Mouse (Mus musculus) embryonic facial prominence, embryonic 12.5 days (tissue): ENCODE data around the gene Gm20518. TPM values are rescaled to one million over a fixed set of nuclear protein-coding genes. Genes with fewer than 3 reads are reported as not detected.

ENCODE experiments used
- ATAC-seq: fragments of 200-750 bp; cut with Nextera tagmentation; 2 replicates; pipeline ENCODE4 v1.8.0; 2017; ENCODE audit not compliant: insufficient number of reproducible peaks, insufficient read depth, low FRiP score, low TSS enrichment
- H3K27ac ChIP-seq: fragments of 300-500 bp; sonication (generic); 2 replicates; pipeline ENCODE4 v1.5.1; 2016; ENCODE audit warnings: mild to moderate bottlenecking
- H3K27me3 ChIP-seq: fragments of 300-500 bp; sonication (generic); 2 replicates; pipeline ENCODE4 v1.6.1; 2016; ENCODE audit warnings: mild to moderate bottlenecking, moderate library complexity
- H3K36me3 ChIP-seq: fragments of 300-500 bp; sonication (generic); 2 replicates; pipeline ENCODE4 v1.6.1; 2016; ENCODE audit warnings: mild to moderate bottlenecking
- H3K4me1 ChIP-seq: fragments of 300-500 bp; sonication (generic); 2 replicates; pipeline ENCODE4 v1.6.1; 2016
- H3K4me2 ChIP-seq: fragments of 300-500 bp; sonication (generic); replicated peaks from 2 replicates; pipeline ENCODE4 v1.6.1; 2016; ENCODE audit warnings: mild to moderate bottlenecking, moderate library complexity
- H3K4me3 ChIP-seq: fragments of 300-500 bp; sonication (generic); 2 replicates; pipeline ENCODE4 v1.5.1; 2016; ENCODE audit warnings: mild to moderate bottlenecking
- H3K9ac ChIP-seq: fragments of 300-500 bp; sonication (generic); 2 replicates; pipeline ENCODE4 v1.6.1; 2016; ENCODE audit warnings: mild to moderate bottlenecking, moderate library complexity
- H3K9me3 ChIP-seq: fragments of 300-500 bp; sonication (generic); 2 replicates; pipeline ENCODE4 v1.6.1; 2016; ENCODE audit warnings: mild to moderate bottlenecking, moderate library complexity
- WGBS: fragments of 180-500 bp; shearing (Covaris S2); methylation state at CpG from one replicate; pipeline ENCODE4 v1.1.7; 2016; 5-methylcytosine and 5-hydroxymethylcytosine counted together
- polyA plus RNA-seq: library from polyadenylated mRNA; unstranded; fragments of >200 nt; fragmentation: Nextera tagmentation; extraction: Ambion mirVana; gene quantifications from 2 replicates; pipeline ENCODE4 v1.2.1, GENCODE M21; 2016

The Gm20518 gene
- polyA plus RNA-seq, 1 experiment from 2014 or later: 0.19 TPM

DNA sequence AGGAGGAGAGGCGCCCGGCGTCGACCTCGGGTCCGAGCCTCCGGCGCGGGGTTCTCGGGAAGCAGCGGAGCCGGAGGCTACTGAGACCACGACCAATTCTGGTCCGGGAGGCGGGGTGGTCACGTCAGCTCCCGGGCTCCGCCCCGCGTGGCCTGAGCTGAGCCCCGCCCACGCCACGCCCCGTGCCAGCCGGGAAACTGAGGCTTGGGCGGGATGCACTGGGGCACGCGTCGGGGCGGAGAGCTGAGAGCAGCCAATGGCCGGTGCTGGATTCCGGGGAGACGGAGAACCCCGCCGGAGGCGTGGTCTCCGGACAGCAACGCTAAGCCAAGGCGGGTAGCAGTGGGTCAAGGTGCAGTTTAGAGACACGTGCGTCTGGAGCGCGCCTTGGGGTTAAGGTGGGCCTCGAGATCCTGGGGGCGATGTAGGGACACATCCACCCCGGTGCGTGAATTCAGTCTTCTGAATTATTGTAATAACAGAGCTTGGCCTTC is 36.7 kb upstream of the Gm20518 start, which contains the start of gene Slc25a1:
TSS of gene Slc25a1 (minus strand) at position 133 of the 494 bp plus-strand sequence.
- Histone ChIP-seq H3K9me3 (no peaks in the 10 kb centered on the region), H3K27ac (peak within 1 kb of the TSS; percentile 36), H3K36me3 (peaks cover 13% of the 10 kb centered on the region; the same call in 1 of the 2 replicates), H3K4me1 (peaks cover 9% of the 10 kb centered on the region; the same call in 1 of the 2 replicates), H3K9ac (peak within 1 kb of the TSS; percentile 81), H3K27me3 (no peaks in the 10 kb centered on the region), H3K4me2 (peak within 1 kb of the TSS; percentile 92), H3K4me3 (peak within 1 kb of the TSS; percentile 67)
- under 1% methylated on average over 41 of the region's 47 CpGs for WGBS
- ATAC-seq: peak; percentile 62

DNA sequence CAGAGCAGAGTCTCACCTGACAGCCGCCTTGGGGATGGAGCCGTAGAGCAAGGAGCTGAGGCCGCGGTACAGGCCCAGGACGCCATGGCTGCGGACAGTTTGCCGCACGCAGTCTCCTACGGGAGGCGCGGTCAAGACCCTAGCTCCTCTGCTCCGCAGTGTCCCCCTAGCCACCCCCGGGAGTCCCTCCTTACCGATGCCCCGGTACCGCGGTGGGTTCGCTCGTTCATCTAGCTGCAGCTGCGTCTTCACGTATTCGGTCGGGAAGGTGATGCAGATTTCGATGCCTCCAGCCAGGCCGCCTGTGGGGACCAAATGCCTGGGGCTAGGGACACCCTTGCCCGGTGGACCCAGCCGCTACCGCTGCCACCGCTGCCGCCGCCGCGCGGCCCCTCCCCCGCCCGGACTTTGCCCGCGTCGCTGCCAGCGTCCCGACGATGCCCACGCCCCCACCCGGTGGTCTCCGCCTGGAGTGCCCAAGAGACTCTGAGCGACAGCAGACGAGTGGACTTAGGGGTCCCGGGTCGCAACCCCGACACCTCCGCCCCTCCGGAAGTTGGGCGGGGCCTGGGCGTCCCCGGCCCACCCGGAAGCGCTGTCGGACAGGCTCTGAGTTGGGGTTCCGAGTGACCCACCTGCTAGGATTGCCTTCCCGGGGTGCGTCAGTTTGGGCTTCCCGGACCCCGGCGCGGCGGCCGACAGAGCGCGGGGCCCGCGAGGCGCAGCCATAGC is 36.0 kb upstream of the Gm20518 start:
- peak overlapping the region; percentile 92 for H3K4me2 ChIP-seq
- peak overlapping the region; percentile 67 for H3K4me3 ChIP-seq
- ATAC-seq: peak; percentile 48; the same call in 1 of the 2 replicates
- peaks cover 13% of the 10 kb centered on the region; the same call in 1 of the 2 replicates for H3K36me3 ChIP-seq
- H3K27me3 ChIP-seq: no peaks in the 10 kb centered on the region
- H3K9ac ChIP-seq: peak overlapping the region; percentile 81
- H3K27ac ChIP-seq: peak overlapping the region; percentile 36
- under 1% methylated on average over 72 of the region's 72 CpGs for WGBS
- peaks cover 12% of the 10 kb centered on the region for H3K4me1 ChIP-seq
- H3K9me3 ChIP-seq: no peaks in the 10 kb centered on the region

DNA sequence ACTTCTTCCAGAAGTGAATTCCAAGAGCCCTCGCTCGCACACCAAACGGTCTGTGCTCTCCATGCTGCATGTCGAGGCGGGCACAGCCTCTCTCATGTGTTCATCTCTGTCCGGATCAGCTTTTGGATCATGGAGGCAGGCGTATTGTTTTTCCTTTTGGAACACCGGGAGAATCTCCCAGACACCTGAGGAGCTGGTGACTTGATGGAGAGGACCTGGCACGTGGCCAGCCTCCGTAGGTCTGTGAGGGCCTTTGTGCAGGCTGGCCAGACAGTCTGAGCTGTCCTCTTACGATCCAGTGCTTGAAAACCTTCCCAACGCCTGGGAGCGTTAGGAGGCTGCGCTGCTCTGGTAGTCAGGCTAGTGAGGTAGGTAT is 30.7 kb upstream of the Gm20518 start:
- peak overlapping the region; percentile 65 for H3K27ac ChIP-seq
- WGBS: 2% methylated on average over 14 of the region's 14 CpGs
- H3K27me3 ChIP-seq: peaks cover 24% of the 10 kb centered on the region
- peak overlapping the region; percentile 91 for H3K9ac ChIP-seq
- H3K4me2 ChIP-seq: peak overlapping the region; percentile 95
- H3K9me3 ChIP-seq: no peaks in the 10 kb centered on the region
- no peak; the same call in 1 of the 2 replicates for ATAC-seq
- peaks cover 13% of the 10 kb centered on the region; the same call in 1 of the 2 replicates for H3K36me3 ChIP-seq
- H3K4me1 ChIP-seq: peaks cover 20% of the 10 kb centered on the region
- peak overlapping the region; percentile 58 for H3K4me3 ChIP-seq

DNA sequence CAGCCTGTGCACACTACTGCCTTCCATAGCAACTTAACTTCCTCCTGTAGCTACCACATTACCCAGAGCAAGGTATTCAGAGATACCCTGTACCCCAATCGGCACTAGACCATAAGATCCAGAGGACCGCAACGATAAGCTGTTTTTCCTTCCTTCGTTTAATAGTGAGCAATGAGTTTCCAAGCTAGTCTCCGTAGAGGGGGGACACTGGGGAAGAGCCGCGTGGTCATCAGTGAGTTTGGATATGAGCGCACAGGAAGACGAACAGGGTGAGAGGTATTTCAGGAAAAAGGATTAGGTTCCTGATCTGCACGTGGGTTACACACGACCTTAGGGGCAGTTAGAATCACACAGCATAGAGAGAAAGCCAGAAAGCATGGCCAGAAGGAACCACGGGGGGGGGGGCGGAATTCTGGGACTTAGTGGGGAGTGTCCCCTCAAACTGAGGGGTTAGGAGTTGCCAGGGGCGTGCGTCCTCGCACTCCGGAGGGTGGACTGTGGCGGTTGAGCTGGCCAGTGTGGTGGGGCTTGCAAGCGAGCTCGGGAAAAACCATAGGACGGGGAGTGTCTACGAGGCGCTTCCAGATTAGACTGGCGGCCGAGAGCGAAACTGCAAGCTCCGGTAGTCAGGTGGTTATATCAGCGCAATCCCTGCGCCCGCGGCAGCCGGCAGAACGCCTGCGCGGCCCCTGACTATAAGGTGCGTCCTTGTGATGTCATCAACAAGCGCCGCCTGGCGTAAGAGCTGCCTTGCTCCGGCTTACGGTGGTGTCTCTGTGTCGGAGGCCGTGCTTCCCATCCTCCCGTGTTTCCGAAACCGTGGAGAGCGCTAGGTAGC is 30.1 kb upstream of the Gm20518 start:
- WGBS: 2% methylated on average over 47 of the region's 47 CpGs
- ATAC-seq: peak; percentile 92
- peaks cover 14% of the 10 kb centered on the region for H3K4me1 ChIP-seq
- peaks cover 30% of the 10 kb centered on the region for H3K27me3 ChIP-seq
- H3K4me2 ChIP-seq: peak overlapping the region; percentile 95
- no peaks in the 10 kb centered on the region for H3K9me3 ChIP-seq
- H3K27ac ChIP-seq: peak overlapping the region; percentile 80
- H3K4me3 ChIP-seq: peak overlapping the region; percentile 58
- peaks cover 13% of the 10 kb centered on the region; the same call in 1 of the 2 replicates for H3K36me3 ChIP-seq
- peak overlapping the region; percentile 91 for H3K9ac ChIP-seq

DNA sequence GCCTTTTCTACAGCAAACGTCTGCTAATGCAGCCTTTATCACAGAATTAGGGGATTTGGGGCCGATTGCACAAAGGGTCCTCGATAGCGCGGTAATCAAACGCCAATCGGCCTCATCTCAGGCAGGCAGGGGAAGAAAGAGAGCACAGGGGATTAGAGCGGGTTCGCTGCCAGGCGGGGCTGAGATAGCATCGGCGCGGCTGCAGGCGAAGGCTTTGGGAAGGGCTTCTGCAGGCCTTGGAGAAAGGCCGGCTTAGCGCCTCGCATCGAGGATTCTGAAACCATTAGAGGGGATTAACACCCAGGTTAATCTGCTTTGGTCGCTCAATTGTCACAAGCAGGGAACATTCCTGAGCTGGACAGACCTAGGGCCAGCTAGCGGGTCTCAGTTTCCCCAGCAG is 29.1 kb upstream of the Gm20518 start:
- no peak overlapping the region for H3K27ac ChIP-seq
- ATAC-seq: no peak
- peak overlapping the region; percentile 95 for H3K4me2 ChIP-seq
- peaks cover 7% of the 10 kb centered on the region; the same call in 1 of the 2 replicates for H3K36me3 ChIP-seq
- 10% methylated on average over 20 of the region's 20 CpGs for WGBS
- H3K27me3 ChIP-seq: peaks cover 40% of the 10 kb centered on the region
- no peak overlapping the region for H3K4me3 ChIP-seq
- no peaks in the 10 kb centered on the region for H3K9me3 ChIP-seq
- peaks cover 13% of the 10 kb centered on the region for H3K4me1 ChIP-seq
- H3K9ac ChIP-seq: peak overlapping the region; percentile 91; the same call in 1 of the 2 replicates

DNA sequence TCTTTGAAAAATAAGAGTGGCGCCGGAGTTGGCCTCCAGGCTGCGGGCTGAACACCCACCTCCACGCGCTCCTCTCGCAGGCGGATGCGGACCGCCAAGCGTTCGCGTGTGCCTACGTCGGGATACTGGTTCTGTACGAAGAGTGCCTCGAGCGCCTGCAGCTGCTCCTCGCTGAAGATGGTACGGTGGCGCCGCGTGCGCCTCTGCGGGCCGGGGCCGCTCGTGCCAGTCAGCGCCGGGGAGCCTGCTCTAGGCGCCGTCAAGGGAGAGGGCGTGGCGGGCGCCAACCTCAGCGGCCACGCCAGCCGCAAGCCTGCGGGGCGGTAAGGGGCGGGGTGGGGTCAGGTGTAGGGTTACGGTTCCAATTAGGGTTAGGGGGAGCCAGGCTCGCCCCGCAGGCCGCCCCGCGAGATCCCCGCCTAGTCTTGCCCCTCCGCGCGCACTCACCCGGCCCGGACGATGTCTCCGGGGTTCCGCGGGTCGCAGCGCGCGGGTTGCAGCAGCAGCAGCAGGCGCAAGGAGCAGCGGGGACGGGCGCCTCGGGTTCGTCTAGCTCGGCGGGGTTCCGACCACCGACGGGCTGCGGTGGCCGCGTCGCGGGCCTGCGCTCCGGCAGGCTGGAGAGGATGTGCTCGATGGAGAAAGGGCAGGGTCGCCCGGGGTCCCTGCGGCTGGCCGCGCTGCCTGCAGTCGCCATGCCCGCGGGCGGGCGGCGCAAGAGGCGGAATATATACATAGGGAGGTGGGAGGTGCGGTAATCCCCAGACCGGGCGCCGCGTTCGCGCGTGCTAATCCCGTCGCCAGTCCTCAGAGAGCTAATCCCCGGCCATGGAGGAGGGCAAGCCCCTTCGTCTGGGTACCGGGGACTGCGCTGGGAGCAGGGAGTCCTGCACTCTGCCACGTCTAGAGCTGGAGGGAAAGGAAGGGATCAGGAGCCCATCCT is 23.1 kb upstream of the Gm20518 start, which contains the start of gene Gsc2:
TSS of gene Gsc2 (minus strand) at position 753 of the 943 bp plus-strand sequence.
- 0 out of 2 replicates have a peak, but pooled peaks have one; percentile 31 for ATAC-seq
- Histone ChIP-seq H3K36me3 (no peaks in the 10 kb centered on the region), H3K9me3 (no peaks in the 10 kb centered on the region), H3K9ac (peak within 1 kb of the TSS; percentile 38), H3K4me2 (peak within 1 kb of the TSS; percentile 67), H3K4me1 (peaks cover 18% of the 10 kb centered on the region), H3K4me3 (peak within 1 kb of the TSS; percentile 37), H3K27me3 (peaks cover 65% of the 10 kb centered on the region), H3K27ac (no peak within 1 kb of the TSS)
- WGBS: under 1% methylated on average over 99 of the region's 106 CpGs

DNA sequence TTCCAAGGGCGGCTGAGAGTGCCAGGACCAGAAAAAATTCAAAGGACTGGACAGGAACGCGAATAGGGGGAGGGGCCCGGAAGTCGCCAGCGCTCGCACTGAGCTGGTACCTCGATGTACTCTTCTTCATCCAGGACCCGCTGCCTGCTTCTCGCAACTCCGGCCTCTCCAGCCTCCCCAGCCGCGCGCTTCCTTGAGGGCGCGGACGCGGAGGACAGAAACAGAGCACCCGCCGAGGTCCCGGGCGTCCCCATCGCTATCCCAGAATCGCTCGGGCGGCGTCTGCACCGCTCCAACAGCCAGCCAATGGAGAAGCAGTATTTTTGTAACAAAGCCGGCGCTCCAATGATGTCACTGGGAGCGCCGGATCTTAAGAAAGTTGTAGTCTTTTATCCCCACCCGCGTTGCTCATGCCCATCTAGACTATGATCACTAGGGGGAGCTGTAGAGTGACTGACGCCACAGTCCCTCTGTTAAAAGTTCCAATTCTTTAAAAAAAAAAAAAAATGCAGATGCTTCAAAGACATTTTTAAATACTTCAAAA is 19.7 kb upstream of the Gm20518 start, which contains the start of gene Ess2:
TSS of gene Ess2 (minus strand) at position 297 of the 544 bp plus-strand sequence.
- WGBS: under 1% methylated on average over 35 of the region's 35 CpGs
- no peaks in the 10 kb centered on the region for H3K9me3 ChIP-seq
- peak within 1 kb of the TSS; percentile 74 for H3K9ac ChIP-seq
- H3K4me3 ChIP-seq: peak within 1 kb of the TSS; percentile 80
- peak; percentile 84 for ATAC-seq
- H3K36me3 ChIP-seq: peaks cover 33% of the 10 kb centered on the region
- H3K27ac ChIP-seq: 0 out of 2 replicates have a peak within 1 kb of the TSS, but pooled peaks have one; percentile 63
- peak within 1 kb of the TSS; percentile 92 for H3K4me2 ChIP-seq
- peaks cover 46% of the 10 kb centered on the region for H3K27me3 ChIP-seq
- peaks cover 18% of the 10 kb centered on the region for H3K4me1 ChIP-seq

DNA sequence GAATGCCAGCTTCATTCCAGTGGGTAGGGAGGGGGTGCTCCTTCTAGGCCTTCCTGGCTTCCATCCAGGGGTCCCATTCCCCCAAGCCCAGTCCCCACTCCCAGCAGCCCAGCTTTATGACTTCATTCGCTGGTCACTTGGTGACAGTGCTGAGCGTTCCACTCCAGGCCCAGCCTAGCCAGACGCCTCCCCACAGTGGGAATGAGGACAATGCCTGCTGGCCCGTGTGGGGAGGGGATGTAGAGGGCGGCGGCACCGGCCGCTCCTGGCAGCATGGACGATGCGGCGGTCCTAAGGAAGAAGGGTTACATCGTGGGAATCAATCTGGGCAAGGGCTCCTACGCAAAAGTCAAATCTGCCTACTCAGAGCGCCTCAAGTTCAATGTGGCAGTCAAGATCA is 7.0 kb upstream of the Gm20518 start, which contains the start of the genes Dgcr2 and Tssk2:
TSS of gene Dgcr2 (minus strand) at position 101 of the 400 bp plus-strand sequence.
TSS of gene Tssk2 (plus strand) at position 176 of the 400 bp plus-strand sequence.
- Histone ChIP-seq H3K9me3 (no peaks in the 10 kb centered on the region), H3K9ac (no peak within 1 kb of the TSS), H3K4me1 (no peaks in the 10 kb centered on the region), H3K4me3 (no peak within 1 kb of the TSS), H3K4me2 (no peak within 1 kb of the TSS), H3K27ac (no peak within 1 kb of the TSS), H3K27me3 (no peaks in the 10 kb centered on the region), H3K36me3 (peaks cover 53% of the 10 kb centered on the region)
- ATAC-seq: no peak
- WGBS: 93% methylated on average over 14 of the region's 14 CpGs

DNA sequence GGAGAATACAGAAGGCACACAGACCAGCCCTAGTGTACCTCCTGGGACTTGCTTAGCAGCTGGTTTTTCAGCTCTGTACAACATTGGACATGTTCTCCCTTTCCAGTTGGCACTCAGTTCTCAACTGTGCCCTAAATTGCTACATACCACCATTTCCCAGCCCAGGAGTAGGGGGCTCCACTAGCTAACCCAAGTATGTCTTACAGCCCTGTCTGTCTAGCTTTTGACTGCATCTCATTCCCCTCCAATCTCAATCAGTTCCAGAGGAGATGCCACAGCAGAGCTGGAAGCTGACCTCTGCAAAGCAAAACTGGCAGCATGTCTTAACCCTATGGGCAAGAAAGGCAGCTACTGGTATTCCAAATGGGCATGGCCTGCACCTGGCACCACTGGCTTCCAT is 4.6 kb upstream of the Gm20518 start:
- Histone ChIP-seq H3K27ac (no peak overlapping the region), H3K27me3 (no peaks in the 10 kb centered on the region), H3K9me3 (no peaks in the 10 kb centered on the region), H3K9ac (no peak overlapping the region), H3K4me3 (no peak overlapping the region), H3K4me2 (no peak overlapping the region), H3K4me1 (0 out of 2 replicates have a peak, but pooled peaks cover 8% of the 10 kb centered on the region), H3K36me3 (peaks cover 29% of the 10 kb centered on the region)
- no peak for ATAC-seq

DNA sequence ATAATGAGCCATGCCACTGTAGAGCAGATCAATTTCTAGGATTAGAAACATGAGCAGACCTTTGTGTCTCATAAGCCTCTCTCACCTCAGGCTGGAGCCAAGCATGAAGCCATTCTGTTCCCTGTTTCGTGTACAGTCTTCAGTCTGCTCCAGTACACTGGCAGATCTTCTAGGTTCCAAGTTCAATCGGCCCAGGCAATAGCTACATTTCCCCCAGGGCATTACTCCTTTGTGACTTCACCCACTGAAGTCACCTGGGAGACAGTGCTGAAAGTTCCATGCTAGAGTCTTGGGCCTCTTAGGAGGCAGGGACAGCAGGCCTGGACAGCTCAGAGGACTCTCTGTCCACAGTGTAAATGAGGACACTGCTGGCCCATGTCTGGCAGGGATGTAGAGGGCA is 2.5 kb upstream of the Gm20518 start, which contains the start of gene Tssk1:
TSS of gene Tssk1 (plus strand) at position 301 of the 400 bp plus-strand sequence.
- Histone ChIP-seq H3K27me3 (no peaks in the 10 kb centered on the region), H3K4me2 (no peak within 1 kb of the TSS), H3K4me3 (no peak within 1 kb of the TSS), H3K27ac (no peak within 1 kb of the TSS), H3K4me1 (peaks cover 19% of the 10 kb centered on the region), H3K9ac (no peak within 1 kb of the TSS), H3K9me3 (no peaks in the 10 kb centered on the region), H3K36me3 (peaks cover 8% of the 10 kb centered on the region)
- 73% methylated on average over 2 of the region's 2 CpGs for WGBS
- no peak for ATAC-seq
